Mouse (Mus musculus) fibroblast of lung, adult 2 months (primary cell): ENCODE results near the gene Rgs5.
A peak's percentile ranks its signal among the peaks of the same experiment; 100 is the strongest.

Experiments
- DNase-seq: peaks from one replicate; pipeline ENCODE4 v3.0.0-alpha.2; 2011; ENCODE audit warnings: low read depth

The Rgs5 gene

GRCm38 (mm10) chr1:169655256-169655655 lies at the start of gene Rgs5:
TSS of gene Rgs5 (plus strand) at chr1:169655501.
- DNase-seq = no peak

- DNase-seq = no peak
These were observed 49.1 kb upstream of the Rgs5 start for GRCm38 (mm10) chr1:169606164-169606563.

- DNase-seq = no peak
These were observed 25.6 kb upstream of the Rgs5 start for GRCm38 (mm10) chr1:169629738-169630137.

GRCm38 (mm10) chr1:169637251-169637750 lies 18.0 kb upstream of the Rgs5 start:
- DNase-seq = no peak

- DNase-seq = no peak
These were observed 10.2 kb upstream of the Rgs5 start for GRCm38 (mm10) chr1:169644884-169645653.

- DNase-seq = no peak
These were observed 4.2 kb downstream of the Rgs5 start for GRCm38 (mm10) chr1:169659479-169659878.

GRCm38 (mm10) chr1:169667328-169667727 lies 12.0 kb downstream of the Rgs5 start:
- DNase-seq = no peak

GRCm38 (mm10) chr1:169670705-169671104 lies 15.4 kb downstream of the Rgs5 start:
- no peak for DNase-seq

- DNase-seq = peak; percentile 69
These were observed 16.5 kb downstream of the Rgs5 start for GRCm38 (mm10) chr1:169671801-169672200.

GRCm38 (mm10) chr1:169672272-169672671 lies 17.0 kb downstream of the Rgs5 start:
- DNase-seq = no peak

GRCm38 (mm10) chr1:169674116-169674515 lies 18.8 kb downstream of the Rgs5 start:
- DNase-seq = no peak

GRCm38 (mm10) chr1:169676751-169677150 lies 21.4 kb downstream of the Rgs5 start:
- DNase-seq = no peak

GRCm38 (mm10) chr1:169680455-169681208 lies 25.3 kb downstream of the Rgs5 start:
- no peak for DNase-seq

GRCm38 (mm10) chr1:169682775-169683497 lies 27.6 kb downstream of the Rgs5 start:
- DNase-seq = no peak

- DNase-seq = no peak
These were observed 30.0 kb downstream of the Rgs5 start for GRCm38 (mm10) chr1:169685257-169685656.

GRCm38 (mm10) chr1:169693040-169693439 lies 37.7 kb downstream of the Rgs5 start:
- no peak for DNase-seq

- peak; percentile 33 for DNase-seq
These were observed 38.2 kb downstream of the Rgs5 start for GRCm38 (mm10) chr1:169693537-169693936.

- no peak for DNase-seq
These were observed 40.1 kb downstream of the Rgs5 start for GRCm38 (mm10) chr1:169695356-169695755.

- no peak for DNase-seq
These were observed 41.9 kb downstream of the Rgs5 start for GRCm38 (mm10) chr1:169697236-169697635.

GRCm38 (mm10) chr1:169699184-169699583 lies 43.9 kb downstream of the Rgs5 start:
- peak; percentile 73 for DNase-seq

- DNase-seq = peak; percentile 44
These were observed 49.2 kb downstream of the Rgs5 start for GRCm38 (mm10) chr1:169704395-169705087.

GRCm38 (mm10) chr1:169721836-169722235 lies 66.5 kb downstream of the Rgs5 start:
- no peak for DNase-seq
